Mouse (Mus musculus) olfactory bulb, adult 2 months (tissue): ENCODE results near the gene Upk3bl.

Experiments
- CTCF ChIP-seq: fragments of 200-500 bp; IDR thresholded peaks from 2 replicates; pipeline ENCODE4 v1.5.1; 2012; ENCODE audit warnings: low read depth, mild to moderate bottlenecking, low read length, moderate library complexity; ENCODE audit not compliant: insufficient read depth
- POLR2A ChIP-seq: fragments of 200-500 bp; IDR thresholded peaks from 2 replicates; pipeline ENCODE4 v1.6.1; 2012; ENCODE audit warnings: mild to moderate bottlenecking, low read depth, low read length, moderate library complexity; ENCODE audit not compliant: insufficient read depth

- TF ChIP-seq CTCF (no peak), POLR2A (no peak)
Observed at GRCm38 (mm10) chr5:136040210-136040609, 14.1 kb upstream of the Upk3bl start.
